Comparison of ENCODE assay signal across 8 mouse cellular contexts in the genomic region with DNA sequence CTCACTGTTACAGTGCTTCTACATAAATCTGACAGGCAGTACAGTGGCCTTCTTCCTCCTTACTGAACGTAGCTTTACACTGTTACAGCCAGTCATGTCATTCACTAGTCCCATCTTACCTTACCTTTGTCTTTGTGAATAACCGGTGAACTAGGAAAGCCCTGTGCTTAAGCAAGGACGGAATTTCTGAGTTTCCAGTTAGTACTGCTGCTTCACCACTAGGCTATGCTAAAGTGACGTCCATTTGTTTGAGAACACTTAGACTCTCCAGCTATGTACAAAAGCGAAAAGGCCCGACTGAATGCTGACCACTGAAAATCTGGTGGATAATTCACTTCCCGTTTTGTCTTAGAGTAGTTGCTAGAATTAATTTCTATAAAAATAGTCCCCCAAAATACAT.
DNase-seq lines count a peak whose midpoint lies in the region; ATAC-seq and TF ChIP-seq lines count a peak whose summit lies in the region.

No protein-coding gene starts in this region.

- H3K4me1 ChIP-seq in forebrain, postnatal 0 days (ENCODE audit: insufficient read depth), result no peaks in the 10 kb centered on the region
- H3K4me1 ChIP-seq in limb, embryonic 13.5 days, result no peaks in the 10 kb centered on the region
- no peaks in the 10 kb centered on the region for H3K4me1 ChIP-seq in stomach, embryonic 15.5 days
- H3K4me1 ChIP-seq in heart, embryonic 11.5 days (ENCODE audit: control insufficient read depth, insufficient read depth, low read length), result no peaks in the 10 kb centered on the region

- TF ChIP-seq CTCF in forebrain, postnatal 0 days (IDR thresholded peaks at IDR 0.05; ENCODE audit: low read depth), result peak; percentile 91

- no peak overlapping the region for H3K4me2 ChIP-seq in forebrain, postnatal 0 days (ENCODE audit: low read depth)
- no peak overlapping the region for H3K4me2 ChIP-seq in limb, embryonic 13.5 days (replicated peaks)
- no peak overlapping the region for H3K4me2 ChIP-seq in stomach, embryonic 15.5 days
- no peak overlapping the region for H3K4me2 ChIP-seq in heart, embryonic 11.5 days

- WGBS in forebrain, postnatal 0 days, result 17% methylated on average over 7 of the region's 7 CpGs
- 48% methylated on average over 7 of the region's 7 CpGs for WGBS in limb, embryonic 13.5 days
- 40% methylated on average over 7 of the region's 7 CpGs for WGBS in stomach, embryonic 15.5 days
- WGBS in heart, embryonic 11.5 days (ENCODE audit: insufficient replicate concordance), result 44% methylated on average over 7 of the region's 7 CpGs

- no peaks in the 10 kb centered on the region for H3K27me3 ChIP-seq in forebrain, postnatal 0 days (ENCODE audit: insufficient read depth, low read length)
- H3K27me3 ChIP-seq in limb, embryonic 13.5 days, result no peaks in the 10 kb centered on the region
- H3K27me3 ChIP-seq in stomach, embryonic 15.5 days (replicated peaks), result no peaks in the 10 kb centered on the region
- no peaks in the 10 kb centered on the region for H3K27me3 ChIP-seq in heart, embryonic 11.5 days (ENCODE audit: control insufficient read depth, insufficient read depth, low read length)

- peak; percentile 22 for DNase-seq in layer of hippocampus, adult 11-12 months (ENCODE audit: low spot score)
- DNase-seq in layer of hippocampus, postnatal 25 days (ENCODE audit: extremely low spot score in 1 of 2, low spot score in 1 of 2), result no peak
- DNase-seq in forebrain, postnatal 0 days, result peak; percentile 77

- peak; percentile 88 for ATAC-seq in cerebellum, adult (ENCODE audit: insufficient number of reproducible peaks, low FRiP score, low TSS enrichment)
- peak; percentile 96 for ATAC-seq in forebrain, postnatal 0 days
- peak; percentile 83 for ATAC-seq in limb, embryonic 13.5 days (ENCODE audit: low FRiP score, low read depth)
- 0 out of 2 replicates have a peak, but pooled peaks have one; percentile 68 for ATAC-seq in stomach, embryonic 15.5 days (ENCODE audit: insufficient read depth, low FRiP score, low read depth)
- ATAC-seq in granulocyte monocyte progenitor cell, adult 5-6 weeks (replicated peaks; ENCODE audit: poor library complexity, severe bottlenecking), result no peak; the same call in 1 of the 2 replicates
- no peak for ATAC-seq in heart, embryonic 11.5 days (replicated peaks; ENCODE audit: insufficient number of reproducible peaks, low FRiP score, low TSS enrichment)

- no peak overlapping the region for H3K4me3 ChIP-seq in forebrain, postnatal 0 days (ENCODE audit: low read depth, low read length)
- no peak overlapping the region for H3K4me3 ChIP-seq in limb, embryonic 13.5 days
- no peak overlapping the region for H3K4me3 ChIP-seq in stomach, embryonic 15.5 days (replicated peaks)
- H3K4me3 ChIP-seq in heart, embryonic 11.5 days (ENCODE audit: low read depth, low read length), result no peak overlapping the region

- no peaks in the 10 kb centered on the region for H3K9me3 ChIP-seq in forebrain, postnatal 0 days (ENCODE audit: low read length)
- no peaks in the 10 kb centered on the region for H3K9me3 ChIP-seq in limb, embryonic 13.5 days
- H3K9me3 ChIP-seq in stomach, embryonic 15.5 days, result no peaks in the 10 kb centered on the region
- H3K9me3 ChIP-seq in heart, embryonic 11.5 days (replicated peaks; ENCODE audit: control insufficient read depth, low read length), result no peaks in the 10 kb centered on the region

- H3K36me3 ChIP-seq in forebrain, postnatal 0 days (ENCODE audit: insufficient read depth), result no peaks in the 10 kb centered on the region
- no peaks in the 10 kb centered on the region for H3K36me3 ChIP-seq in limb, embryonic 13.5 days
- no peaks in the 10 kb centered on the region for H3K36me3 ChIP-seq in stomach, embryonic 15.5 days
- no peaks in the 10 kb centered on the region for H3K36me3 ChIP-seq in heart, embryonic 11.5 days (ENCODE audit: control insufficient read depth, insufficient read depth, low read length)

- no peak overlapping the region for H3K27ac ChIP-seq in forebrain, postnatal 0 days (ENCODE audit: low read depth, low read length)
- H3K27ac ChIP-seq in limb, embryonic 13.5 days, result no peak overlapping the region
- H3K27ac ChIP-seq in stomach, embryonic 15.5 days, result no peak overlapping the region
- H3K27ac ChIP-seq in heart, embryonic 11.5 days (ENCODE audit: low read depth, low read length), result no peak overlapping the region

- H3K9ac ChIP-seq in forebrain, postnatal 0 days, result no peak overlapping the region
- no peak overlapping the region for H3K9ac ChIP-seq in limb, embryonic 13.5 days
- H3K9ac ChIP-seq in stomach, embryonic 15.5 days, result no peak overlapping the region
- H3K9ac ChIP-seq in heart, embryonic 11.5 days (ENCODE audit: low read depth, low read length), result no peak overlapping the region

Comparison
In these comparisons a context has a peak if more than half of its experiments do, and no peak if none do; other contexts are left out.
1. DNase-seq: peak in layer of hippocampus, adult 11-12 months (single experiment) and forebrain, postnatal 0 days (single experiment); none in layer of hippocampus, postnatal 25 days (0 of 2).
2. ATAC-seq: peak in cerebellum, adult (single experiment), forebrain, postnatal 0 days (single experiment), limb, embryonic 13.5 days (single experiment) and stomach, embryonic 15.5 days (single experiment); none in granulocyte monocyte progenitor cell, adult 5-6 weeks (single experiment) and heart, embryonic 11.5 days (single experiment).